Mouse (Mus musculus) kidney, embryonic 16.5 days (tissue): ENCODE results near the gene Tmcc3. TPM values are rescaled to one million over a fixed set of nuclear protein-coding genes. Genes with fewer than 3 reads are reported as not detected.
A peak's percentile ranks its signal among the peaks of the same experiment; 100 is the strongest.

Source experiments
- ATAC-seq: fragments of 200-750 bp; cut with Nextera tagmentation; 2 replicates; pipeline ENCODE4 v1.8.0; 2017; ENCODE audit warnings: moderate TSS enrichment; ENCODE audit not compliant: low FRiP score, low TSS enrichment
- H3K27ac ChIP-seq: fragments of 300-500 bp; sonication (generic); 2 replicates; pipeline ENCODE4 v1.5.1; 2014; ENCODE audit warnings: low read length
- H3K27me3 ChIP-seq: fragments of 300-500 bp; sonication (generic); 2 replicates; pipeline ENCODE4 v1.6.1; 2014; ENCODE audit warnings: low read length, control low read depth, mixed read lengths; ENCODE audit not compliant: insufficient read depth
- H3K36me3 ChIP-seq: fragments of 300-500 bp; sonication (generic); 2 replicates; pipeline ENCODE4 v1.6.1; 2014; ENCODE audit warnings: low read length, control low read depth, mixed read lengths; ENCODE audit not compliant: insufficient read depth
- H3K4me1 ChIP-seq: fragments of 300-500 bp; sonication (generic); 2 replicates; pipeline ENCODE4 v1.6.1; 2014; ENCODE audit warnings: low read length, control low read depth, mixed read lengths; ENCODE audit not compliant: insufficient read depth
- H3K4me2 ChIP-seq: fragments of 300-500 bp; sonication (generic); replicated peaks from 2 replicates; pipeline ENCODE4 v1.6.1; 2014; ENCODE audit warnings: low read depth, low read length
- H3K4me3 ChIP-seq: fragments of 300-500 bp; sonication (generic); 2 replicates; pipeline ENCODE4 v1.5.1; 2014; ENCODE audit warnings: mild to moderate bottlenecking, low read length
- H3K9ac ChIP-seq: fragments of 300-500 bp; sonication (generic); replicated peaks from 2 replicates; pipeline ENCODE4 v1.6.1; 2014; ENCODE audit warnings: low read length
- H3K9me3 ChIP-seq: fragments of 300-500 bp; sonication (generic); 2 replicates; pipeline ENCODE4 v1.6.1; 2016; ENCODE audit warnings: low read length, control low read depth
- WGBS: fragments of 180-500 bp; shearing (Covaris S2); extraction: QIAGEN DNeasy Blood & Tissue Kit; methylation state at CpG from one replicate; pipeline ENCODE4 v1.1.7; 2014; 5-methylcytosine and 5-hydroxymethylcytosine counted together
- polyA plus RNA-seq: library from polyadenylated mRNA; unstranded; fragments of >200 nt; fragmentation: Nextera tagmentation; extraction: Ambion mirVana; gene quantifications from 2 replicates; pipeline ENCODE4 v1.2.1, GENCODE M21; 2015

The Tmcc3 gene
- polyA plus RNA-seq, 1 experiment from 2014 or later = 8.0 TPM

DNA sequence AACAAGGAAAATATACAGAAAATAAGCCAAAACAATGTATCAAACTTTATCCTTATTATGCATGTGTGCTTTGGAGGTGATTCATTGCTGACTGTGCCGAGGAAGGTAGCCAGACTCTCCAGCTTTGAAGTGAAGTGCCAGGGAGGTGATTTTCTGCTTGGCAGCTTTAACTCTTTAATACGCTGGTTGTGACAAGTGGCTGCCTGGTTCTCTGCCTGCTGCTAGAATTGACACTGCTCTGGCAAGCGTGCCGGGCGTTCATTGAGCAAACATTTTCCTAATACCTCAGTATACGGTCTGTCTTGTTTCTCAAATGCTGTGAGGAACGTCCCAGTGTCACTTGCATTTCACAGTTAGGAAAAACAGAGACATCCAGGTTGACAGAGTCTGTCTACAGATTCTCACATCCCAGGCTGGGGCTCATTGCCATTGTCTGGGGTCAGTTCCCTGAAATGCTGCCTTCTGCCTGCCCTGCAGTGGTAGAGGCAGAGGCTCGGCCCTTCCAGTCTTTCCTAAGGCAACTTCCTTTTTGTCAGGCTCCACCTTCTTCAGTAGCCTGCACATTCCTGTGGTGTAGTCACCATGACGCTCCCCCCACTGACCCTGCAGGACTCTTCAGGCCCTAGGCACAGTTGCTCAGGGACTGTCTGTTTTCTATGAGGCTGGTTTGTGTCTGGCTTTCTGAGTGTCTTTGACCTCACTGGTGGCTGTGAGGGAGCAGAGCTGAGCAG lies 69.1 kb downstream of the Tmcc3 start:
- H3K4me1 ChIP-seq = peaks cover 33% of the 10 kb centered on the region
- H3K4me2 ChIP-seq = 0 out of 2 replicates have a peak overlapping the region, but pooled peaks have one; percentile 18
- H3K27ac ChIP-seq = peak overlapping the region; percentile 82
- H3K36me3 ChIP-seq = no peaks in the 10 kb centered on the region
- no peak overlapping the region for H3K4me3 ChIP-seq
- H3K27me3 ChIP-seq = no peaks in the 10 kb centered on the region
- peak overlapping the region; percentile 35 for H3K9ac ChIP-seq
- ATAC-seq = peak; percentile 84
- 39% methylated on average over 9 of the region's 9 CpGs for WGBS
- H3K9me3 ChIP-seq = peaks cover 18% of the 10 kb centered on the region

DNA sequence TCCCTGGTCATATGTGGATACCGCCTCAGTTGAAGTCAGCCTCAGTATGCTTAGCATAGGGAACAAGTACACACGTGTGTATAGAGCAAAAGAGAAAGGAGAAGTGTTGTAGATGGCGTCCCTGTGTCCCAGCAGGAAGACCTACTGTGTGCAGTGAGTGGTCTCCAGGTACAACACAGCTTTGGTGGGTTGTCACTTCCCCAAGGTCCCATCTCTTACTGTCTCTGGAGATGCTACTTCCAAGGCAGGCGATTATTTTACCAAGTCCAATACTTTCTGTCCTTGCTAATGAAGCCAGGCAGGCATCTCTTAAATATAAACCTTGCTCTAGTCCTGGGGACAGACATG lies 69.6 kb downstream of the Tmcc3 start:
- peak overlapping the region; percentile 82 for H3K27ac ChIP-seq
- WGBS = 68% methylated on average over 4 of the region's 4 CpGs

DNA sequence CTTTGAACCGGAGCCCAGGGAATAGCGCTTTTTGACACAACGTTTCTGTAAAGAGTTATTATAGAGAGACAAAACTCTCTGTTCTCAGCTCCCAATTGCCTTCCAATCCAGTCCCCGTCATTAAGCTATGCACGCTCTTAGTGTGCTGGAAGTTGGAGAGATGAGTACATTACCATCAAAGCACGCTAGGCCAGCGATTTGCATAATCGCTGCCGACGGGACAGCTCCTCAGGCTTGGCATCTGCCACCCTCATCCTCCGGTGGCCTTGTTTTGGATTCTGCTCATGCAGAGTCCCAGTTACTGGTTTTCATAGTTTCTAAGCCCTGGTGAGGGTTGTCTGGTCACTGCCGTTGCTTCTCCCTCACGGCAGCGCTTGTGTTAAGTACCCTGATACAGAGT lies 70.9 kb downstream of the Tmcc3 start:
- Histone ChIP-seq H3K4me1 (peaks cover 31% of the 10 kb centered on the region), H3K27me3 (no peaks in the 10 kb centered on the region), H3K9me3 (peaks cover 22% of the 10 kb centered on the region), H3K4me3 (no peak overlapping the region), H3K4me2 (no peak overlapping the region), H3K9ac (no peak overlapping the region), H3K36me3 (no peaks in the 10 kb centered on the region), H3K27ac (no peak overlapping the region)
- no peak for ATAC-seq
- 90% methylated on average over 14 of the region's 14 CpGs for WGBS

More for the DNA sequence above, 69.6 kb downstream of the Tmcc3 start:
- no peak overlapping the region for H3K9ac ChIP-seq
- no peak overlapping the region for H3K4me2 ChIP-seq
- no peak overlapping the region for H3K4me3 ChIP-seq
- peaks cover 33% of the 10 kb centered on the region for H3K4me1 ChIP-seq
- no peaks in the 10 kb centered on the region for H3K36me3 ChIP-seq
- H3K9me3 ChIP-seq = peaks cover 22% of the 10 kb centered on the region
- ATAC-seq = no peak
- H3K27me3 ChIP-seq = no peaks in the 10 kb centered on the region

DNA sequence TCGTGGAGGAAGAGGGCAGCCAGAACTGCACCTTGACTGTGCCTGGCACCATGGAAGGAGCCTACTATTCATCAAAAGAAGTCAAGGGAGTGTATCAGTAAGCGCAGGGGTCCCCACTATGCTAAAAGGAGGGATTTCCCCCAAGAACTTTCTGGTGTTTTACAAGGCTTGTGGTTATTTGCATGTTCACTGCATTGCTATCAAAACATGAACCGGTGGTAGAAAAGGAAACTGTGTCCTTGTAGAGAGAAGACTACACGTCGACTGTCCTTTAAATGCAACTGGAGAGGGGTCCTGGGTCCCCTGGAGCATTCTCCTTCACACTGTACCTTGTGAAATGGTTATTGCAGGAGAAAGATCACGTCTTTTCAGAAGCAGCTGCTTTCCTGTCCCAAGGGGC lies 71.8 kb downstream of the Tmcc3 start:
- Histone ChIP-seq H3K9me3 (peaks cover 22% of the 10 kb centered on the region), H3K36me3 (no peaks in the 10 kb centered on the region), H3K4me2 (no peak overlapping the region), H3K27me3 (no peaks in the 10 kb centered on the region), H3K4me1 (peaks cover 21% of the 10 kb centered on the region), H3K27ac (no peak overlapping the region), H3K4me3 (no peak overlapping the region), H3K9ac (no peak overlapping the region)
- 86% methylated on average over 6 of the region's 6 CpGs for WGBS
- no peak for ATAC-seq

DNA sequence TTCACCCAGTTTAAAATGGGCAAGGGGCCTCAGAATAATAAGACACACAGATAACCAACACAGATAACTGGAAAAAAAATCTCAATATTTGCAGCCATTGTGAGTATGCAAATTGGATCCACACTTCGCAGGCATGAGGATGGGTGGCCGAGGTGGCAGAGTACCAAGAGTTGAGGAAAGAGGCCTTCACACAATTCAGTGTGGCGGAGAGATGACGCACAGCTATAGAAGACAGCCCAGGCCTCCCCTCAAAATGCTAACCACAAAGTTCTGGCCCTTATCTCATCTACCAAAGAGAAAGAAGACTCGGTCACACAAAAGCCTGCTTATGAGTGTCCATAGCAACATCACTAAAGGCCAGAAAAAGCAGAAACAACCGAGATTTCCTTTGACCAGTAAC lies 77.5 kb downstream of the Tmcc3 start:
- 86% methylated on average over 6 of the region's 6 CpGs for WGBS
- Histone ChIP-seq H3K4me3 (no peak overlapping the region), H3K9me3 (peaks cover 17% of the 10 kb centered on the region), H3K36me3 (no peaks in the 10 kb centered on the region), H3K4me2 (no peak overlapping the region), H3K27ac (no peak overlapping the region), H3K27me3 (no peaks in the 10 kb centered on the region), H3K4me1 (no peaks in the 10 kb centered on the region), H3K9ac (no peak overlapping the region)
- ATAC-seq = no peak

DNA sequence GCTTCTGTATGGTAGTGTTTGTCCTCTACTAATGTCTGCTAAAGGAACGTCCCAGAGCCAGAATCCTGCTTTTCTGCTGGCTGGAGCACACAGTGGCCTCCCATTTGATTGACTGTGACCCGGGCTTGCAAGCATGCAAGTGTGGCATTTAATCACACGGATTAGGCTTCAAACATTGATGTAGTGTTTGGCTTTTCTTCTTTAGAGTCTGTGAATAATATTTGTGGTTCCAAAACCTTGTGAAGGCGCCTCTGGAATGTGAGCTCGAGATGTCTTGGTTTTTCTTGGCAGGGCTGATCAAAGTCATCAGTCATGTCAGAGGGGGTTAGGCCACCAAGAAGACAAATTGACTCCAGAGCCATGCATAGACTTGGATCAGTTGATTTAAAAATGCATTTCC lies 79.3 kb downstream of the Tmcc3 start:
- no peaks in the 10 kb centered on the region for H3K27me3 ChIP-seq
- no peak overlapping the region for H3K9ac ChIP-seq
- no peak overlapping the region for H3K4me2 ChIP-seq
- H3K27ac ChIP-seq = no peak overlapping the region
- H3K9me3 ChIP-seq = peaks cover 1% of the 10 kb centered on the region
- H3K36me3 ChIP-seq = no peaks in the 10 kb centered on the region
- WGBS = 58% methylated on average over 5 of the region's 5 CpGs
- H3K4me3 ChIP-seq = no peak overlapping the region
- ATAC-seq = peak; percentile 84
- no peaks in the 10 kb centered on the region for H3K4me1 ChIP-seq

DNA sequence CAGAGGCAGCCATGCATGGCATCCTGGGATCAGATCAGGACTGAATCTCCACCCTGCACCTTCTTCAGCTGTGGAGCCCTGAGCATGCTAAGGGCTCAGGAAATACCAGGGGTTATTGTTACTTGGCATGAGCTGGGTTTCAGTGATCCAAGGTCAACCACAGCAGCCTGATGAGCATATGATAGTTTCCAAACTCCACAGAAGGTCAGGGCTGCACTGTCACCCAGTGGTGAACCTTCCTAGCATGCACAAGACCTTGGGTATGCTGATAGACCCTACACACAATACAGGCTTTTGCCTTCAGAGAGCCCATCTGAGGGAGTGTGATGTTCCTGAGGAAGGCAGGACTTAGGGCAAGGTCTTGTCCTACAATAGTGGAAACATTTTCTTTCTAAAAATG lies 82.5 kb downstream of the Tmcc3 start:
- Histone ChIP-seq H3K4me1 (peaks cover 5% of the 10 kb centered on the region; the same call in 1 of the 2 replicates), H3K9ac (no peak overlapping the region), H3K4me3 (no peak overlapping the region), H3K27ac (no peak overlapping the region), H3K27me3 (no peaks in the 10 kb centered on the region), H3K9me3 (no peaks in the 10 kb centered on the region), H3K36me3 (no peaks in the 10 kb centered on the region), H3K4me2 (no peak overlapping the region)
- ATAC-seq = no peak

DNA sequence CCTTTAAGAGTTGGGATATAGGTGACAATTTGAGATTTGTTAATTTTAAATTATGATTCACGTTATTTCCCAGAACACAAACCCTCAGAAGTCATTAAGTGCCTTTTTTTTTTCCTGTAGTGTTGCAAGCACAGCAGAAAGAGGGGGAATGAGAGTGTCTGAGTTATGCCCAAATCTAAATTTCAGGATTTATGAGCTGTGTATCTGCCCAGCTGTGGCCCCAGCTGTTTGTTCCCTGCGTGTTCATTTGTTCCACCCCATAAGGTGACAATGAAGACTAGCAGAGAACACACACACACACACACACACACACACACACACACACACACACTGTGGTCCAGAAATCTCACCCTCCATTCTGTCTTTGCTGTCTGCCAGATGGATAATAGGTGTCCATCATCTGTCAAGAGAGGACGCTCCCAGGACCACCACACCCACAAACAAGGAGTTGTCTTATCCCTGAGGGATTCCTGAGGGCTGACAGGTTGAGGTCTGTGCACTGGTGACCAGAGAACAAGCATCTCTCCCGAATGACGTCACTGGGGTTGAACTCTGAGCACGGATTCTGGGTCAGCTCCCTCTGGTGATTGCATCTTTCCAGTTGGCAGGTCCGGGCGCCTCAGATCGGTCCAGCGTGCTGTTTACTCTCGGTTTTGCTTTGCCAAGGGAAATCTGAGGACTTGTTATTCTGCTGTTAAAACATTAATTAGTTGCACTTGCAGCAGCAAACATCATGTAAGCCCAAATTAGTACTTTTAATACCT lies 86.3 kb downstream of the Tmcc3 start:
- Histone ChIP-seq H3K4me2 (no peak overlapping the region), H3K27ac (peak overlapping the region; percentile 5; the same call in 1 of the 2 replicates), H3K27me3 (no peaks in the 10 kb centered on the region), H3K36me3 (no peaks in the 10 kb centered on the region), H3K4me3 (no peak overlapping the region), H3K9ac (no peak overlapping the region), H3K9me3 (no peaks in the 10 kb centered on the region), H3K4me1 (peaks cover 5% of the 10 kb centered on the region; the same call in 1 of the 2 replicates)
- ATAC-seq = peak; percentile 60; the same call in 1 of the 2 replicates
- 42% methylated on average over 11 of the region's 11 CpGs for WGBS

DNA sequence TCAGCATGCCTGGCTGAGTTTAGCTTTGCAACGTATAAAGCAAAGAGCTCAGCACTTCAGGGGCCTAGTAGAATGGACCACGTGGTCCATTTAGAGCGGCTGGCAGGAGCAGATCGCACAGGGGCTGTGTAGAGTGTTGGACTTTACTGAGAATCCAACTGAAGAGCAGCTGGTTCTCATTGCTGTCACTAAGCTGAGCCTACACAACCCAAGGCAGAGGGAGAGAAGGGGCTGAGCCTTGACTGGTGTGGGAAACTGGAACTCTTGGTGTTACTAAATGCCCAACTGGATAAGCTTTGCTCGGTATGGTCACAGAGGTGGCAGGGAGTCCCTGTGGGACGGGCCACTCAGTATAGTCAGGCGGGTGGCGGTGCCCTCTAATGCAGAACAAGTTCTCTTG lies 89.1 kb downstream of the Tmcc3 start:
- Histone ChIP-seq H3K27me3 (no peaks in the 10 kb centered on the region), H3K4me1 (peaks cover 5% of the 10 kb centered on the region; the same call in 1 of the 2 replicates), H3K9me3 (no peaks in the 10 kb centered on the region), H3K4me3 (no peak overlapping the region), H3K36me3 (no peaks in the 10 kb centered on the region), H3K4me2 (no peak overlapping the region), H3K27ac (no peak overlapping the region), H3K9ac (no peak overlapping the region)
- 74% methylated on average over 8 of the region's 8 CpGs for WGBS
- 0 out of 2 replicates have a peak, but pooled peaks have one; percentile 43 for ATAC-seq

DNA sequence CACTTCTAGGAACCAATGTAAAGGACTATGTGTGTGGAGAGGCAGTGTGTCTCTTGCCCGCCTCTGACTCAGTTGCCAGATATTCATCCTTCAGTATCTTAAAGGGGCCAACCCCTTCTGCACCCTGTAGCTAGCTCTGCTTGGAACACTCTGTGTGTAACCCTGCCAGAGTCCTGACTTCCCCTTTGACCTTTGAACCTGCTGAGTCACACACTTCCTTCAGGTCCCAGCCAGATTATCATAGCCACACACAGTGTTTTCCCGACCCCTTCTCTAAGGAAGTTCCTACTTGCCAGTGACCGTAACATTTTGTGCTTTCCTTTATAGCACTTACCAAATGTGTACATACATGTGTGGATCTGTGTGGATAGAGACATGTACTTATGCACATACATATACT lies 93.7 kb downstream of the Tmcc3 start:
- no peaks in the 10 kb centered on the region for H3K27me3 ChIP-seq
- peaks cover 8% of the 10 kb centered on the region for H3K4me1 ChIP-seq
- ATAC-seq = no peak
- no peaks in the 10 kb centered on the region for H3K9me3 ChIP-seq
- no peaks in the 10 kb centered on the region for H3K36me3 ChIP-seq
- WGBS = 55% methylated on average over 3 of the region's 3 CpGs
- H3K4me3 ChIP-seq = no peak overlapping the region
- no peak overlapping the region for H3K9ac ChIP-seq
- H3K27ac ChIP-seq = no peak overlapping the region
- no peak overlapping the region for H3K4me2 ChIP-seq
